Mouse (Mus musculus) heart, embryonic 14.5 days (tissue): ENCODE results near the gene Rab3a. TPM values are rescaled to one million over a fixed set of nuclear protein-coding genes. Genes with fewer than 3 reads are reported as not detected.

Source experiments
- ATAC-seq: fragments of 200-750 bp; cut with Nextera tagmentation; 2 replicates; pipeline ENCODE4 v1.8.0; 2017; ENCODE audit warnings: low read depth, moderate TSS enrichment; ENCODE audit not compliant: insufficient number of reproducible peaks, insufficient read depth, low FRiP score
- H3K27ac ChIP-seq, 2 experiments: fragments of 200-500 bp in 1 of 2; fragments of 300-500 bp in 1 of 2; sonication (generic) in 1 of 2; replicated peaks in 1 of 2; 2 replicates each; pipeline ENCODE4 v1.5.1; 2012 to 2014; ENCODE audit warnings: low read depth in 2 of 2, low read length in 2 of 2, control low read depth in 1 of 2, mild to moderate bottlenecking in 1 of 2, mixed read lengths in 1 of 2; ENCODE audit not compliant: control insufficient read depth in 1 of 2, insufficient read depth in 1 of 2
- H3K27me3 ChIP-seq: fragments of 300-500 bp; sonication (generic); 2 replicates; pipeline ENCODE4 v1.6.1; 2014; ENCODE audit warnings: mild to moderate bottlenecking, low read length, control low read depth; ENCODE audit not compliant: control insufficient read depth, insufficient read depth
- H3K36me3 ChIP-seq: fragments of 300-500 bp; sonication (generic); 2 replicates; pipeline ENCODE4 v1.6.1; 2014; ENCODE audit warnings: mild to moderate bottlenecking, control low read depth, low read length, mixed read lengths; ENCODE audit not compliant: control insufficient read depth, insufficient read depth
- H3K4me1 ChIP-seq, 2 experiments: fragments of 200-500 bp in 1 of 2; fragments of 300-500 bp in 1 of 2; sonication (generic) in 1 of 2; 2 replicates each; pipeline ENCODE4 v1.6.1; 2012 to 2014; ENCODE audit warnings: low read length in 2 of 2, control low read depth in 1 of 2, mixed read lengths in 1 of 2; ENCODE audit not compliant: control insufficient read depth in 2 of 2, insufficient read depth in 2 of 2
- H3K4me2 ChIP-seq: fragments of 300-500 bp; sonication (generic); 2 replicates; pipeline ENCODE4 v1.6.1; 2014; ENCODE audit warnings: mild to moderate bottlenecking, low read length
- H3K4me3 ChIP-seq, 2 experiments: fragments of 200-500 bp in 1 of 2; fragments of 300-500 bp in 1 of 2; sonication (generic) in 1 of 2; 2 replicates each; pipeline ENCODE4 v1.5.1; 2012 to 2014; ENCODE audit warnings: low read length in 2 of 2, mild to moderate bottlenecking in 2 of 2, control low read depth in 1 of 2, low read depth in 1 of 2, moderate library complexity in 1 of 2; ENCODE audit not compliant: control insufficient read depth in 1 of 2, insufficient read depth in 1 of 2
- H3K9ac ChIP-seq: fragments of 300-500 bp; sonication (generic); 2 replicates; pipeline ENCODE4 v1.6.1; 2014; ENCODE audit warnings: mild to moderate bottlenecking, low read length
- H3K9me3 ChIP-seq: fragments of 300-500 bp; sonication (generic); 2 replicates; pipeline ENCODE4 v1.6.1; 2016; ENCODE audit warnings: low read length, control low read depth; ENCODE audit not compliant: control insufficient read depth
- WGBS: fragments of 180-500 bp; shearing (Covaris S2); extraction: QIAGEN DNeasy Blood & Tissue Kit; methylation state at CpG from one replicate; pipeline ENCODE4 v1.1.7; 2014; 5-methylcytosine and 5-hydroxymethylcytosine counted together
- polyA plus RNA-seq: library from polyadenylated mRNA; unstranded; fragments of >200 nt; fragmentation: Nextera tagmentation; extraction: Ambion mirVana; gene quantifications from 2 replicates; pipeline ENCODE4 v1.2.1, GENCODE M21; 2014

The Rab3a gene
- polyA plus RNA-seq, 1 experiment from 2014 or later = 25.7 TPM

GRCm38 (mm10) chr8:70748246-70749096, 6.0 kb upstream of the Rab3a start:
- WGBS = 78% methylated on average over 23 of the region's 23 CpGs
- Histone ChIP-seq H3K9ac (no peak overlapping the region), H3K4me3 (no peak overlapping the region), H3K4me2 (no peak overlapping the region), H3K27me3 (peaks cover 71% of the 10 kb centered on the region), H3K9me3 (no peaks in the 10 kb centered on the region), H3K27ac (no peak overlapping the region), H3K4me1 (peaks cover 10 to 17% of the 10 kb centered on the region in 2 experiments), H3K36me3 (no peaks in the 10 kb centered on the region)
- ATAC-seq = no peak

- no peaks in the 10 kb centered on the region for H3K36me3 ChIP-seq
- 69% methylated on average over 19 of the region's 19 CpGs for WGBS
- H3K4me3 ChIP-seq = no peak overlapping the region
- no peak overlapping the region for H3K9ac ChIP-seq
- H3K9me3 ChIP-seq = no peaks in the 10 kb centered on the region
- peaks cover 64% of the 10 kb centered on the region for H3K27me3 ChIP-seq
- H3K4me1 ChIP-seq = peaks cover 14 to 19% of the 10 kb centered on the region in 2 experiments
- H3K4me2 ChIP-seq = no peak overlapping the region
- H3K27ac ChIP-seq = no peak overlapping the region
- ATAC-seq = no peak
Observed at GRCm38 (mm10) chr8:70749097-70749674, 5.3 kb upstream of the Rab3a start.

GRCm38 (mm10) chr8:70750128-70750680, 4.3 kb upstream of the Rab3a start:
- no peaks in the 10 kb centered on the region for H3K36me3 ChIP-seq
- no peak for ATAC-seq
- peaks cover 54% of the 10 kb centered on the region for H3K27me3 ChIP-seq
- no peak overlapping the region for H3K4me2 ChIP-seq
- no peak overlapping the region for H3K4me3 ChIP-seq
- peaks cover 15 to 22% of the 10 kb centered on the region in 2 experiments for H3K4me1 ChIP-seq
- no peak overlapping the region for H3K27ac ChIP-seq
- no peaks in the 10 kb centered on the region for H3K9me3 ChIP-seq
- WGBS = 72% methylated on average over 13 of the region's 13 CpGs
- no peak overlapping the region for H3K9ac ChIP-seq

- H3K36me3 ChIP-seq = peaks cover 13% of the 10 kb centered on the region
- H3K9ac ChIP-seq = 0 out of 2 replicates have a peak overlapping the region, but pooled peaks have one; percentile 51
- H3K27ac ChIP-seq = peak overlapping the region; percentile 69 to 70; a peak in 3 of 4 replicates
- H3K4me3 ChIP-seq = no peak overlapping the region
- no peak overlapping the region for H3K4me2 ChIP-seq
- no peak for ATAC-seq
- peaks cover 34% of the 10 kb centered on the region for H3K27me3 ChIP-seq
- 25% methylated on average over 11 of the region's 11 CpGs for WGBS
- H3K4me1 ChIP-seq = peaks cover 15 to 27% of the 10 kb centered on the region in 2 experiments
- no peaks in the 10 kb centered on the region for H3K9me3 ChIP-seq
Observed at GRCm38 (mm10) chr8:70752000-70752764, 2.3 kb upstream of the Rab3a start.

GRCm38 (mm10) chr8:70753151-70753550, 1.3 kb upstream of the Rab3a start:
- H3K36me3 ChIP-seq = peaks cover 23% of the 10 kb centered on the region
- ATAC-seq = no peak

GRCm38 (mm10) chr8:70754871-70755660, 587 bp downstream of the Rab3a start:
- 0 out of 2 replicates have a peak, but pooled peaks have one; percentile 9 for ATAC-seq
- Histone ChIP-seq H3K27ac (peak overlapping the region in 1 of 2 experiments; percentile 62; a peak in 1 of 4 replicates), H3K9me3 (no peaks in the 10 kb centered on the region), H3K4me2 (peak overlapping the region; percentile 97), H3K36me3 (peaks cover 29% of the 10 kb centered on the region), H3K4me1 (peaks cover 17 to 40% of the 10 kb centered on the region in 2 experiments), H3K27me3 (peaks cover 5% of the 10 kb centered on the region), H3K4me3 (peak overlapping the region; percentile 57 to 74), H3K9ac (peak overlapping the region; percentile 86)
- 13% methylated on average over 50 of the region's 50 CpGs for WGBS

More at GRCm38 (mm10) chr8:70753151-70753550, 1.3 kb upstream of the Rab3a start:
- Histone ChIP-seq H3K9me3 (no peaks in the 10 kb centered on the region), H3K4me3 (peak overlapping the region in 1 of 2 experiments; percentile 8; a peak in 2 of 4 replicates), H3K9ac (peak overlapping the region; percentile 51; the same call in 1 of the 2 replicates), H3K27ac (peak overlapping the region; percentile 70 to 79), H3K27me3 (peaks cover 25% of the 10 kb centered on the region), H3K4me2 (peak overlapping the region; percentile 97), H3K4me1 (peaks cover 15 to 27% of the 10 kb centered on the region in 2 experiments)
- 12% methylated on average over 21 of the region's 21 CpGs for WGBS
